Mouse (Mus musculus) heart, embryonic 16.5 days (tissue): Measurements from ENCODE around the gene Sh2d6. TPM values are rescaled to one million over a fixed set of nuclear protein-coding genes. Genes with fewer than 3 reads are reported as not detected.
A peak's percentile ranks its signal among the peaks of the same experiment; 100 is the strongest.

Source experiments
- ATAC-seq: fragments of 200-750 bp; cut with Nextera tagmentation; replicated peaks from 2 replicates; pipeline ENCODE4 v1.8.0; 2017; ENCODE audit warnings: moderate number of reproducible peaks; ENCODE audit not compliant: insufficient read depth, low FRiP score; ENCODE audit errors: extremely low read depth
- H3K27ac ChIP-seq: fragments of 300-500 bp; sonication (generic); 2 replicates; pipeline ENCODE4 v1.5.1; 2014; ENCODE audit warnings: mild to moderate bottlenecking, low read length, control low read depth, moderate library complexity
- H3K27me3 ChIP-seq: fragments of 300-500 bp; sonication (generic); 2 replicates; pipeline ENCODE4 v1.6.1; 2014; ENCODE audit warnings: low read length, mixed read lengths; ENCODE audit not compliant: control insufficient read depth, insufficient read depth
- H3K36me3 ChIP-seq: fragments of 300-500 bp; sonication (generic); 2 replicates; pipeline ENCODE4 v1.6.1; 2014; ENCODE audit not compliant: control insufficient read depth, insufficient read depth
- H3K4me1 ChIP-seq: fragments of 300-500 bp; sonication (generic); 2 replicates; pipeline ENCODE4 v1.6.1; 2014; ENCODE audit warnings: low read length, mixed read lengths; ENCODE audit not compliant: control insufficient read depth, insufficient read depth
- H3K4me2 ChIP-seq: fragments of 300-500 bp; sonication (generic); 2 replicates; pipeline ENCODE4 v1.6.1; 2014; ENCODE audit warnings: low read depth, mild to moderate bottlenecking, control low read depth, low read length
- H3K4me3 ChIP-seq: fragments of 300-500 bp; sonication (generic); 2 replicates; pipeline ENCODE4 v1.5.1; 2014; ENCODE audit warnings: mild to moderate bottlenecking, control low read depth, low read length
- H3K9ac ChIP-seq: fragments of 300-500 bp; sonication (generic); 2 replicates; pipeline ENCODE4 v1.6.1; 2014; ENCODE audit warnings: low read length, control low read depth
- H3K9me3 ChIP-seq: fragments of 300-500 bp; sonication (generic); replicated peaks from 2 replicates; pipeline ENCODE4 v1.6.1; 2016; ENCODE audit warnings: low read length; ENCODE audit not compliant: control insufficient read depth
- WGBS: fragments of 180-500 bp; shearing (Covaris S2); extraction: QIAGEN DNeasy Blood & Tissue Kit; methylation state at CpG from one replicate; pipeline ENCODE4 v1.1.7; 2014; 5-methylcytosine and 5-hydroxymethylcytosine counted together
- polyA plus RNA-seq: library from polyadenylated mRNA; unstranded; fragments of >200 nt; fragmentation: Nextera tagmentation; extraction: Ambion mirVana; gene quantifications from 2 replicates; pipeline ENCODE4 v1.2.1, GENCODE M21; 2015

The Sh2d6 gene
- polyA plus RNA-seq, 1 experiment from 2014 or later: not detected

GRCm38 (mm10) chr6:72498950-72499349, 22.6 kb downstream of the Sh2d6 start:
- ATAC-seq: no peak
- Histone ChIP-seq H3K27me3 (no peaks in the 10 kb centered on the region), H3K9me3 (no peaks in the 10 kb centered on the region), H3K36me3 (no peaks in the 10 kb centered on the region), H3K4me3 (no peak overlapping the region), H3K9ac (no peak overlapping the region), H3K27ac (no peak overlapping the region), H3K4me2 (no peak overlapping the region), H3K4me1 (0 out of 2 replicates have a peak, but pooled peaks cover 3% of the 10 kb centered on the region)
- WGBS: 49% methylated on average over 5 of the region's 5 CpGs

GRCm38 (mm10) chr6:72492892-72493291, 28.6 kb downstream of the Sh2d6 start:
- WGBS: 13% methylated on average over 6 of the region's 6 CpGs
- Histone ChIP-seq H3K4me3 (no peak overlapping the region), H3K9ac (no peak overlapping the region), H3K27me3 (no peaks in the 10 kb centered on the region), H3K9me3 (no peaks in the 10 kb centered on the region), H3K4me2 (no peak overlapping the region), H3K36me3 (no peaks in the 10 kb centered on the region), H3K4me1 (peaks cover 20% of the 10 kb centered on the region), H3K27ac (no peak overlapping the region)
- peak; percentile 63; the same call in 1 of the 2 replicates for ATAC-seq

GRCm38 (mm10) chr6:72491151-72491550, 30.4 kb downstream of the Sh2d6 start:
- no peak overlapping the region for H3K27ac ChIP-seq
- WGBS: 40% methylated on average over 3 of the region's 3 CpGs
- ATAC-seq: no peak; the same call in 1 of the 2 replicates

GRCm38 (mm10) chr6:72489534-72489933, 32.0 kb downstream of the Sh2d6 start:
- H3K36me3 ChIP-seq: no peaks in the 10 kb centered on the region
- peaks cover 20% of the 10 kb centered on the region for H3K4me1 ChIP-seq
- no peak overlapping the region for H3K4me2 ChIP-seq
- H3K9me3 ChIP-seq: no peaks in the 10 kb centered on the region
- no peak overlapping the region for H3K4me3 ChIP-seq
- H3K27me3 ChIP-seq: no peaks in the 10 kb centered on the region
- H3K27ac ChIP-seq: no peak overlapping the region
- ATAC-seq: no peak
- H3K9ac ChIP-seq: no peak overlapping the region

More at GRCm38 (mm10) chr6:72491151-72491550, 30.4 kb downstream of the Sh2d6 start:
- Histone ChIP-seq H3K4me1 (peaks cover 20% of the 10 kb centered on the region), H3K4me2 (no peak overlapping the region), H3K4me3 (no peak overlapping the region), H3K9ac (no peak overlapping the region), H3K27me3 (no peaks in the 10 kb centered on the region), H3K9me3 (no peaks in the 10 kb centered on the region), H3K36me3 (no peaks in the 10 kb centered on the region)

- 29% methylated on average over 3 of the region's 3 CpGs for WGBS
- no peak overlapping the region for H3K4me2 ChIP-seq
- no peak for ATAC-seq
- peaks cover 20% of the 10 kb centered on the region for H3K4me1 ChIP-seq
- no peak overlapping the region for H3K27ac ChIP-seq
- H3K27me3 ChIP-seq: no peaks in the 10 kb centered on the region
- no peaks in the 10 kb centered on the region for H3K9me3 ChIP-seq
- no peak overlapping the region for H3K4me3 ChIP-seq
- H3K36me3 ChIP-seq: no peaks in the 10 kb centered on the region
- H3K9ac ChIP-seq: no peak overlapping the region
Measured at GRCm38 (mm10) chr6:72488850-72489249, 32.7 kb downstream of the Sh2d6 start.

- no peak overlapping the region for H3K4me3 ChIP-seq
- ATAC-seq: no peak
- WGBS: 55% methylated on average over 3 of the region's 3 CpGs
Measured at GRCm38 (mm10) chr6:72487282-72487681, 34.2 kb downstream of the Sh2d6 start.

GRCm38 (mm10) chr6:72486307-72486706, 35.2 kb downstream of the Sh2d6 start:
- no peak overlapping the region for H3K27ac ChIP-seq

More at GRCm38 (mm10) chr6:72487282-72487681, 34.2 kb downstream of the Sh2d6 start:
- no peaks in the 10 kb centered on the region for H3K9me3 ChIP-seq
- H3K27me3 ChIP-seq: no peaks in the 10 kb centered on the region
- H3K4me1 ChIP-seq: peaks cover 12% of the 10 kb centered on the region
- no peak overlapping the region for H3K9ac ChIP-seq
- H3K36me3 ChIP-seq: no peaks in the 10 kb centered on the region
- H3K4me2 ChIP-seq: no peak overlapping the region
- H3K27ac ChIP-seq: no peak overlapping the region

GRCm38 (mm10) chr6:72484887-72485286, 36.6 kb downstream of the Sh2d6 start:
- no peaks in the 10 kb centered on the region for H3K27me3 ChIP-seq
- ATAC-seq: no peak
- H3K36me3 ChIP-seq: no peaks in the 10 kb centered on the region
- no peaks in the 10 kb centered on the region for H3K9me3 ChIP-seq
- H3K4me2 ChIP-seq: no peak overlapping the region
- no peak overlapping the region for H3K9ac ChIP-seq
- 74% methylated on average over 4 of the region's 4 CpGs for WGBS
- no peak overlapping the region for H3K27ac ChIP-seq
- no peak overlapping the region for H3K4me3 ChIP-seq
- H3K4me1 ChIP-seq: peaks cover 9% of the 10 kb centered on the region

More at GRCm38 (mm10) chr6:72486307-72486706, 35.2 kb downstream of the Sh2d6 start:
- no peaks in the 10 kb centered on the region for H3K27me3 ChIP-seq
- H3K36me3 ChIP-seq: no peaks in the 10 kb centered on the region
- H3K9me3 ChIP-seq: no peaks in the 10 kb centered on the region
- WGBS: 81% methylated on average over 6 of the region's 6 CpGs
- no peak overlapping the region for H3K4me3 ChIP-seq
- no peak overlapping the region for H3K9ac ChIP-seq
- no peak for ATAC-seq
- H3K4me1 ChIP-seq: peaks cover 12% of the 10 kb centered on the region
- no peak overlapping the region for H3K4me2 ChIP-seq

- no peaks in the 10 kb centered on the region for H3K27me3 ChIP-seq
- no peaks in the 10 kb centered on the region for H3K36me3 ChIP-seq
- no peak overlapping the region for H3K27ac ChIP-seq
- no peaks in the 10 kb centered on the region for H3K4me1 ChIP-seq
- ATAC-seq: no peak
- H3K9me3 ChIP-seq: no peaks in the 10 kb centered on the region
- no peak overlapping the region for H3K4me3 ChIP-seq
- 60% methylated on average over 2 of the region's 2 CpGs for WGBS
- no peak overlapping the region for H3K4me2 ChIP-seq
- H3K9ac ChIP-seq: no peak overlapping the region
Measured at GRCm38 (mm10) chr6:72482156-72482555, 39.4 kb downstream of the Sh2d6 start.

GRCm38 (mm10) chr6:72480422-72480702, 41.1 kb downstream of the Sh2d6 start:
- no peak overlapping the region for H3K4me3 ChIP-seq
- no peak overlapping the region for H3K4me2 ChIP-seq
- no peak overlapping the region for H3K9ac ChIP-seq
- WGBS: 43% methylated on average over 2 of the region's 2 CpGs
- no peaks in the 10 kb centered on the region for H3K27me3 ChIP-seq
- no peak overlapping the region for H3K27ac ChIP-seq
- ATAC-seq: no peak
- no peaks in the 10 kb centered on the region for H3K9me3 ChIP-seq
- no peaks in the 10 kb centered on the region for H3K4me1 ChIP-seq
- no peaks in the 10 kb centered on the region for H3K36me3 ChIP-seq
